Mouse (Mus musculus): ENCODE data around the gene Polr2l. TPM values are rescaled to one million over a fixed set of nuclear protein-coding genes. Genes with fewer than 3 reads are reported as not detected.
A peak's percentile ranks its signal among the peaks of the same experiment; 100 is the strongest.

Polr2l gene
- 31.1 and 39.3 TPM in 2 replicates for polyA plus RNA-seq (2012; rRNA removed)

DNA sequence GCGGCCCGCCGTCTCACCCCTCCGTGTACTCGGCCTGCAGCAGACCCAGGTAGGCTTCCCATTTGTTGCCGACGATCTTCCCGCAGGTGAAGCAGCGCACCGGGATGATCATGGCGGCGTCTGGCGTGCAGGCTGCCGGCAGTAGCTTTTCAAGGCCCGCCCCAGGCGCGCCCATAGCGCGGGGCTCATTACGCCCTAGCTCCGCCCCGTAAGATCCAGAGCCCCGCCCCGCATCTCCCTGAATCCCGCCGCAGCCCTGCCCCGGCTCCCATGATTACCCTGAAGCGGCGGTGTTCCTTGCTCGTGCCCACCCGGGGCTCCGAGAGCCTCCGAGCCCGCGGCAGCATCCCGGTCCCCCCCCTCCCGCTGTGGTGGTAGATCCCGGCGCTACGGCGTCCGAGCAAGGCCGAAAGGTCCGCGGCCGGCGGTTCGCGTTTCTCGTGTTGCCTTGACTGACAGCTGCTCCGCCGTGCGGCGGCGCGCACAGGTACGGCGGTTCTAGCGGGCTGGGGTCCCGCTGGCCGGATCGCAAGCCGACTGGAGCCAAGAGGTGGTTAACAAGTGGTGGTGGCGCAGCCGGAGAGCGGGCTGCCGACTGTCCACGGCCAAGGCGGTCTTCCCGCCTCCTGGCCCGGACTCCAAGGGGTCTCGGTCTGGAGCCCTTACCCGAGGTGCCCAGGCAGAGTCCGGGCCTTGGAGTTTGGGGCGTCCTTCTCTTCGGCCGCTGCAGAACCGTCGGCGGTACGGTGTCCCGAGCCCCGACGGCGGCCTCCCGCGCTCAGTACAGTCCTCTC, at the start of gene Polr2l, which contains the start of gene Tspan4:
Polr2l (minus strand) TSS at position 122 of the 794 bp plus-strand sequence.
Tspan4 (plus strand) TSS at position 230 of the 794 bp plus-strand sequence.
- H3K4me1 ChIP-seq (replicated peaks; ENCODE audit: control insufficient read depth, insufficient read depth, low read length): peaks cover 31% of the 10 kb centered on the region
- H3K4me3 ChIP-seq (ENCODE audit: control insufficient read depth, insufficient read depth, low read length): peak within 1 kb of the TSS; percentile 70
- TF ChIP-seq POLR2A (IDR thresholded peaks at IDR 0.05; ENCODE audit: control insufficient read depth, extremely low read depth, insufficient read depth, low read length, poor library complexity) (peak; percentile 62), CTCF (IDR thresholded peaks at IDR 0.05; ENCODE audit: borderline replicate concordance, control insufficient read depth, extremely low read depth, insufficient read depth, low read length, poor library complexity) (peak; percentile 48; the same call in 1 of the 2 replicates)
- DNase-seq: peak; percentile 81
- no peak within 1 kb of the TSS for H3K27ac ChIP-seq (ENCODE audit: control insufficient read depth, insufficient read depth, low read length)
- WGBS: under 1% methylated on average over 87 of the region's 87 CpGs
- 0 out of 2 replicates have a peak, but pooled peaks cover under 1% of the 10 kb centered on the region for H3K36me3 ChIP-seq (ENCODE audit: control insufficient read depth, insufficient read depth, low read length)
- H3K27me3 ChIP-seq (ENCODE audit: control insufficient read depth, insufficient read depth, low read length): no peaks in the 10 kb centered on the region

GRCm38 (mm10) chr7:141524271-141524670, 49.3 kb upstream of the Polr2l start:
- Histone ChIP-seq H3K4me1 (replicated peaks; ENCODE audit: control insufficient read depth, insufficient read depth, low read length) (no peaks in the 10 kb centered on the region), H3K27ac (ENCODE audit: control insufficient read depth, insufficient read depth, low read length) (no peak overlapping the region), H3K4me3 (ENCODE audit: control insufficient read depth, insufficient read depth, low read length) (no peak overlapping the region), H3K36me3 (ENCODE audit: control insufficient read depth, insufficient read depth, low read length) (no peaks in the 10 kb centered on the region; the same call in 1 of the 2 replicates), H3K27me3 (ENCODE audit: control insufficient read depth, insufficient read depth, low read length) (no peaks in the 10 kb centered on the region)
- no peak for TF ChIP-seq CTCF (IDR thresholded peaks at IDR 0.05; ENCODE audit: borderline replicate concordance, control insufficient read depth, extremely low read depth, insufficient read depth, low read length, poor library complexity)
- TF ChIP-seq POLR2A (IDR thresholded peaks at IDR 0.05; ENCODE audit: control insufficient read depth, extremely low read depth, insufficient read depth, low read length, poor library complexity): no peak
- DNase-seq: no peak
- WGBS: 97% methylated on average over 4 of the region's 4 CpGs

- Histone ChIP-seq H3K27ac (ENCODE audit: control insufficient read depth, insufficient read depth, low read length) (no peak overlapping the region), H3K4me3 (ENCODE audit: control insufficient read depth, insufficient read depth, low read length) (no peak overlapping the region), H3K36me3 (ENCODE audit: control insufficient read depth, insufficient read depth, low read length) (no peaks in the 10 kb centered on the region; the same call in 1 of the 2 replicates), H3K4me1 (replicated peaks; ENCODE audit: control insufficient read depth, insufficient read depth, low read length) (no peaks in the 10 kb centered on the region), H3K27me3 (ENCODE audit: control insufficient read depth, insufficient read depth, low read length) (no peaks in the 10 kb centered on the region)
- DNase-seq: no peak
- WGBS: 23% methylated on average over 4 of the region's 4 CpGs
- TF ChIP-seq POLR2A (IDR thresholded peaks at IDR 0.05; ENCODE audit: control insufficient read depth, extremely low read depth, insufficient read depth, low read length, poor library complexity): no peak
- no peak for TF ChIP-seq CTCF (IDR thresholded peaks at IDR 0.05; ENCODE audit: borderline replicate concordance, control insufficient read depth, extremely low read depth, insufficient read depth, low read length, poor library complexity)
Observed at GRCm38 (mm10) chr7:141523007-141523406, 48.1 kb upstream of the Polr2l start.

DNA sequence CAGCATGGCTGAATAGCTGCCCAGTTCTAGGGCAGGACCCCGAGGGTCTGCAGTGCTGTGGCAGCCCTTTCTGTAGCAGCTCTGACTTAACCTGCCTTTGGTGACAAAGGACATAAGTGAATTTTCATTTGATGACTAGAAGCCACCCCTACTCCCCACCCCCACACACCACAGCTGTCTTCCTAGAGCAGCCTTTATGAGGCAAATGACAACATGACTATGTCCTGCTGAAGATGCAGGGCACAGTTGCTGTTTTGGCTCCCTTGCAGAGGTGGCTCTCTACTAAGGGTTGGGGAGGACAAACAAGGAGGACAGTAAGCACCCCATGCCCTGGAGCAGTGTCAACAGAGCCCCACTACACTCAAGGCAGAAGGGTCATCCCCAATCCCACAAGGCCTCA, 44.9 kb upstream of the Polr2l start:
- TF ChIP-seq POLR2A (IDR thresholded peaks at IDR 0.05; ENCODE audit: control insufficient read depth, extremely low read depth, insufficient read depth, low read length, poor library complexity) (no peak), CTCF (IDR thresholded peaks at IDR 0.05; ENCODE audit: borderline replicate concordance, control insufficient read depth, extremely low read depth, insufficient read depth, low read length, poor library complexity) (no peak)
- Histone ChIP-seq H3K27me3 (ENCODE audit: control insufficient read depth, insufficient read depth, low read length) (no peaks in the 10 kb centered on the region), H3K4me3 (ENCODE audit: control insufficient read depth, insufficient read depth, low read length) (no peak overlapping the region), H3K36me3 (ENCODE audit: control insufficient read depth, insufficient read depth, low read length) (no peaks in the 10 kb centered on the region), H3K27ac (ENCODE audit: control insufficient read depth, insufficient read depth, low read length) (no peak overlapping the region), H3K4me1 (replicated peaks; ENCODE audit: control insufficient read depth, insufficient read depth, low read length) (no peaks in the 10 kb centered on the region)
- DNase-seq: no peak
- WGBS: 91% methylated on average over 1 of the region's 1 CpGs

DNA sequence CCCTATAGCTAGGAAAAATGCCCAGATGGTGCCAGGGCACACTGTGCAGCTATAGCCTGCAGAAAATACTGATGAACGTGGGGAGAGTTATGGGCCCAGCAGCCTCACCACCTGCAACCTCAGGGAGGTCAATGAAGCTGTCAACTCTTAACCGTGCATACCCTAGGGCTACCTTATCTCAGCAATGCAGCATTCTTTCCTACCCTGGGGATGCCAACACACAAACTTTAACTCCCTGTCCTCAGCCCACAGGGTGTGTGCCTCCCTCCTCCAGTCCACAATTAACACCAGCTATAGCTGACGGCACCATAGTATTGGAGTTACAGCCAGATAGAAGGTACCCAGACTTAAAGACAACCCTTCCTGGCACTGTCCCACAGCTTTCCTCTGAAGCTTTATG, 44.0 kb upstream of the Polr2l start:
- no peaks in the 10 kb centered on the region for H3K27me3 ChIP-seq (ENCODE audit: control insufficient read depth, insufficient read depth, low read length)
- TF ChIP-seq CTCF (IDR thresholded peaks at IDR 0.05; ENCODE audit: borderline replicate concordance, control insufficient read depth, extremely low read depth, insufficient read depth, low read length, poor library complexity) (no peak), POLR2A (IDR thresholded peaks at IDR 0.05; ENCODE audit: control insufficient read depth, extremely low read depth, insufficient read depth, low read length, poor library complexity) (no peak)
- no peaks in the 10 kb centered on the region for H3K36me3 ChIP-seq (ENCODE audit: control insufficient read depth, insufficient read depth, low read length)
- no peak for DNase-seq
- 89% methylated on average over 3 of the region's 3 CpGs for WGBS
- H3K4me1 ChIP-seq (replicated peaks; ENCODE audit: control insufficient read depth, insufficient read depth, low read length): no peaks in the 10 kb centered on the region
- H3K27ac ChIP-seq (ENCODE audit: control insufficient read depth, insufficient read depth, low read length): no peak overlapping the region
- H3K4me3 ChIP-seq (ENCODE audit: control insufficient read depth, insufficient read depth, low read length): no peak overlapping the region

- H3K36me3 ChIP-seq (ENCODE audit: control insufficient read depth, insufficient read depth, low read length): no peaks in the 10 kb centered on the region
- WGBS: 98% methylated on average over 5 of the region's 5 CpGs
- TF ChIP-seq POLR2A (IDR thresholded peaks at IDR 0.05; ENCODE audit: control insufficient read depth, extremely low read depth, insufficient read depth, low read length, poor library complexity) (no peak), CTCF (IDR thresholded peaks at IDR 0.05; ENCODE audit: borderline replicate concordance, control insufficient read depth, extremely low read depth, insufficient read depth, low read length, poor library complexity) (no peak)
Observed at GRCm38 (mm10) chr7:141518296-141518695, 43.4 kb upstream of the Polr2l start.

More at GRCm38 (mm10) chr7:141518296-141518695, 43.4 kb upstream of the Polr2l start:
- no peak for DNase-seq
- Histone ChIP-seq H3K4me3 (ENCODE audit: control insufficient read depth, insufficient read depth, low read length) (no peak overlapping the region), H3K27ac (ENCODE audit: control insufficient read depth, insufficient read depth, low read length) (no peak overlapping the region), H3K4me1 (replicated peaks; ENCODE audit: control insufficient read depth, insufficient read depth, low read length) (no peaks in the 10 kb centered on the region), H3K27me3 (ENCODE audit: control insufficient read depth, insufficient read depth, low read length) (no peaks in the 10 kb centered on the region)

Measured in thymus, adult 2 months (tissue).